Mouse (Mus musculus) kidney, postnatal 36 days (tissue): ENCODE data around the gene Has3.
"Not testable (repeated sequence)": the region's sequence is repeated elsewhere in the genome, so short reads cannot be mapped to it uniquely, and the experiment has no call there.

Experiments
- DNase-seq, 2 experiments: peaks; one replicate each; pipeline ENCODE4 v3.0.0; 2021 to 2022; ENCODE audit warnings: mixed read lengths in 2 of 2

The Has3 gene

GRCm38 (mm10) chr8:106887336-106888189 lies 17.5 kb downstream of the Has3 start:
- peak; percentile 82 to 93 for DNase-seq

- no peak for DNase-seq
Measured at GRCm38 (mm10) chr8:106888803-106889202, 18.8 kb downstream of the Has3 start.

- peak in 1 of 2 experiments; percentile 52 for DNase-seq
Measured at GRCm38 (mm10) chr8:106892210-106892805, 22.3 kb downstream of the Has3 start.

GRCm38 (mm10) chr8:106892806-106893451 lies 22.9 kb downstream of the Has3 start:
- DNase-seq = no peak

- DNase-seq = peak; percentile 86 to 95
Measured at GRCm38 (mm10) chr8:106893481-106894156, 23.6 kb downstream of the Has3 start, which contains the start of gene Utp4. TSS of gene Utp4 (plus strand) at chr8:106893636.

GRCm38 (mm10) chr8:106899473-106899872 lies 29.4 kb downstream of the Has3 start:
- DNase-seq = no peak

- peak; percentile 75 to 89 for DNase-seq
Measured at GRCm38 (mm10) chr8:106905727-106906480, 35.9 kb downstream of the Has3 start.

GRCm38 (mm10) chr8:106906635-106907034 lies 36.6 kb downstream of the Has3 start:
- DNase-seq = no peak

- DNase-seq = no peak
Measured at GRCm38 (mm10) chr8:106907450-106907849, 37.4 kb downstream of the Has3 start.

GRCm38 (mm10) chr8:106908291-106908690 lies 38.2 kb downstream of the Has3 start:
- no peak for DNase-seq

- no peak for DNase-seq
Measured at GRCm38 (mm10) chr8:106913631-106914030, 43.6 kb downstream of the Has3 start.

GRCm38 (mm10) chr8:106919721-106920394 lies 49.8 kb downstream of the Has3 start:
- no peak for DNase-seq

- no peak for DNase-seq
Measured at GRCm38 (mm10) chr8:106920395-106920741, 50.3 kb downstream of the Has3 start.

GRCm38 (mm10) chr8:106924057-106924456 lies 54.0 kb downstream of the Has3 start:
- DNase-seq = no peak

GRCm38 (mm10) chr8:106924904-106925349 lies 54.9 kb downstream of the Has3 start:
- no peak for DNase-seq

GRCm38 (mm10) chr8:106925446-106925845 lies 55.4 kb downstream of the Has3 start:
- DNase-seq = no peak

GRCm38 (mm10) chr8:106927247-106927646 lies 57.2 kb downstream of the Has3 start:
- DNase-seq = peak; percentile 46 to 63

GRCm38 (mm10) chr8:106928182-106928581 lies 58.1 kb downstream of the Has3 start:
- DNase-seq = not testable (repeated sequence)

GRCm38 (mm10) chr8:106929155-106929913 lies 59.3 kb downstream of the Has3 start:
- DNase-seq = peak; percentile 74 to 90

- no peak for DNase-seq
Measured at GRCm38 (mm10) chr8:106929921-106930320, 59.9 kb downstream of the Has3 start.
